Mouse (Mus musculus): ENCODE data around the gene Tppp3.

DNA sequence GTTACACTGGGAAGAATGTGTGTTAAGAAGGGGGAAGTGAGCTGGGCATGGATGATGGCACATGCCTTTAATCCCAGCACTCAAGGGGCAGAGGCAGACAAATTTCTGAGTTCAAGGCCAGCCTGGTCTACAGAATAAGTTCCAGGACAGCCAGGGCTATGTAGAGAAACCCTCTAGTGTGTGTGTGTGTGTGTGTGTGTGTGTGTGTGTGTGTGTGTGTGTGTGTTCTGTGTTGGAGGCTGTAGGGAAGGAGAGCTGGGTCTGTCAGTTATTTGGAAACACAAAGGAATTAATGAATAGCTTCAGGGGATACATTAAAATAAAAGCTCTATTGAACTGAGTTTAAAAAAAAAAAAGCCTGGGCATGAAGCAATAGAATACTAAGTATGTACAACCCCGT lies 20.3 kb downstream of the Tppp3 start:
- no peak for TF ChIP-seq CTCF (IDR thresholded peaks at IDR 0.05; ENCODE audit: low read depth)
- TF ChIP-seq EP300 (IDR thresholded peaks at IDR 0.05; ENCODE audit: low read depth) = no peak
